Mouse (Mus musculus): ENCODE results near the gene Spatc1l.

The Spatc1l gene

DNA sequence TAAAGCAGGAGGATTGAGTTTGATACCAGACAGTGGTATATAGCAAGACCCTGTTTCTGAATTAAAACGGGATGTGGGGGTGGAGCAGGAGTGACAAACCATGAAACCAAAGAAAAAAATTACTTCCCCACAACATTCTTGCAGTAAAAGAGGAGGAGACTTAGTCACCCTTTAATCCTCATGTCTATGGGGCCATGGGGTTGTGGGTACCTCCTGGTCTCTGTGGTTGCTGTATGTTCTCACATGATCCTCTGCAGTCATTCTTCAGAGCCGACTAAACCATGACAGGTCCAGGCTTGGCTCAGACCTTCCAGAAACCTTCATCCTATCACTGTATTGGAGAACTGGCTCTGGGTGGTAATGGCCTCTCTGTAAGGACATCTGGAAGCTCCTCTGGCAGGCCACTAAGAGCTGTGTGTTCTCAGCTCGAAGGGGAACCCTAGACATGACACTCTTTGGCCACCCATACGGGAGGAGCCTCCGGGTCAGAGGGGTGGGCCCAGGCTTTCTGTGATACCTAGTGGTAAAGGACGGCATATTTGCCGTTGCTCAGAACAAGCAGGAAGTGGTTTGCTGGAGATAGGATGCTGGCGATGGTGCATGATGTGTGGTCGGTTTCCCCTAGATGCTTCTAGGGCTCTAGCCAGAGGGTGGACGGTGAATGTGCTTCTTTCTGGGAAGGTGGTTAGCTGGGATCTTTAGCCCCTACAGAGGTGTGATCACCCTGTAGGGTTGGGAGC is 19.3 kb upstream of the Spatc1l start:
- Histone ChIP-seq H3K9me3 (ENCODE audit: low read length) (no peaks in the 10 kb centered on the region), H3K27me3 (ENCODE audit: insufficient read depth, low read length) (no peaks in the 10 kb centered on the region), H3K36me3 (ENCODE audit: insufficient read depth, low read length) (peaks cover 100% of the 10 kb centered on the region), H3K4me3 (replicated peaks; ENCODE audit: low read length) (no peak overlapping the region), H3K4me1 (replicated peaks; ENCODE audit: low read depth, low read length) (no peaks in the 10 kb centered on the region; the same call in 1 of the 2 replicates)
- TF ChIP-seq NANOG (IDR thresholded peaks at IDR 0.05; ENCODE audit: borderline replicate concordance, low read length): no peak
- TF ChIP-seq CTCF (conservative IDR thresholded peaks at IDR 0.05; ENCODE audit: low read length): no peak
- no peak for TF ChIP-seq POU5F1 (IDR thresholded peaks at IDR 0.05; ENCODE audit: borderline replicate concordance, low read length)

DNA sequence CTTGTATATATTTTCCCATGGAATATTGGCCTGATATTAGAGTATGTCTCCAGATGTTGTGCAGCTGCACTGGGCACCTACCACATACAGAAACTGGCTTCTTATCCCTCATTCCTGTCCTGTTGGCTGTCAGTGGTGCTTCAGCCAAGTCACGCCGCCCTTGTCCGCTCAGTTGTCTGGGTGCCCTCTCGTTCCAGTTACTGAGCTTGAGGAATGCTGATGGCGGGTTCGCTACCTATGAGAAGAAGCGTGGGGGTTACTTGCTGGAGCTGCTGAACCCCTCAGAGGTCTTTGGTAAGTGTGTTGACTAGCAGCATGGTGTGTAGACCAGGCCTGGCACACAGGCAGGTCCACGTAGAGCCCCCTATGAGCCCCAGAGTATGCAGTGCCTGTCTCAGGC is 15.5 kb upstream of the Spatc1l start:
- no peaks in the 10 kb centered on the region for H3K27me3 ChIP-seq (ENCODE audit: insufficient read depth, low read length)
- H3K4me1 ChIP-seq (replicated peaks; ENCODE audit: low read depth, low read length): peaks cover 23% of the 10 kb centered on the region
- H3K9me3 ChIP-seq (ENCODE audit: low read length): no peaks in the 10 kb centered on the region
- H3K36me3 ChIP-seq (ENCODE audit: insufficient read depth, low read length): peaks cover 100% of the 10 kb centered on the region
- no peak overlapping the region for H3K4me3 ChIP-seq (replicated peaks; ENCODE audit: low read length)
- TF ChIP-seq POU5F1 (IDR thresholded peaks at IDR 0.05; ENCODE audit: borderline replicate concordance, low read length) (no peak), NANOG (IDR thresholded peaks at IDR 0.05; ENCODE audit: borderline replicate concordance, low read length) (no peak), CTCF (conservative IDR thresholded peaks at IDR 0.05; ENCODE audit: low read length) (no peak)

- H3K4me1 ChIP-seq (replicated peaks; ENCODE audit: low read depth, low read length): peaks cover 29% of the 10 kb centered on the region
- H3K4me3 ChIP-seq (replicated peaks; ENCODE audit: low read length): no peak overlapping the region
- H3K36me3 ChIP-seq (ENCODE audit: insufficient read depth, low read length): peaks cover 100% of the 10 kb centered on the region
- no peaks in the 10 kb centered on the region for H3K27me3 ChIP-seq (ENCODE audit: insufficient read depth, low read length)
- no peak for TF ChIP-seq CTCF (conservative IDR thresholded peaks at IDR 0.05; ENCODE audit: low read length)
- TF ChIP-seq POU5F1 (IDR thresholded peaks at IDR 0.05; ENCODE audit: borderline replicate concordance, low read length): no peak
- TF ChIP-seq NANOG (IDR thresholded peaks at IDR 0.05; ENCODE audit: borderline replicate concordance, low read length): no peak
- no peaks in the 10 kb centered on the region for H3K9me3 ChIP-seq (ENCODE audit: low read length)
Observed at GRCm38 (mm10) chr10:76548218-76548617, 13.9 kb upstream of the Spatc1l start.

GRCm38 (mm10) chr10:76550458-76550857 is 11.6 kb upstream of the Spatc1l start:
- Histone ChIP-seq H3K9me3 (ENCODE audit: low read length) (no peaks in the 10 kb centered on the region), H3K4me1 (replicated peaks; ENCODE audit: low read depth, low read length) (peaks cover 29% of the 10 kb centered on the region), H3K36me3 (ENCODE audit: insufficient read depth, low read length) (peaks cover 100% of the 10 kb centered on the region), H3K27me3 (ENCODE audit: insufficient read depth, low read length) (no peaks in the 10 kb centered on the region), H3K4me3 (replicated peaks; ENCODE audit: low read length) (no peak overlapping the region)
- TF ChIP-seq POU5F1 (IDR thresholded peaks at IDR 0.05; ENCODE audit: borderline replicate concordance, low read length) (no peak), NANOG (IDR thresholded peaks at IDR 0.05; ENCODE audit: borderline replicate concordance, low read length) (no peak), CTCF (conservative IDR thresholded peaks at IDR 0.05; ENCODE audit: low read length) (peak; percentile 21)

GRCm38 (mm10) chr10:76551556-76551955 is 10.5 kb upstream of the Spatc1l start:
- Histone ChIP-seq H3K27me3 (ENCODE audit: insufficient read depth, low read length) (no peaks in the 10 kb centered on the region), H3K9me3 (ENCODE audit: low read length) (no peaks in the 10 kb centered on the region), H3K4me1 (replicated peaks; ENCODE audit: low read depth, low read length) (peaks cover 29% of the 10 kb centered on the region), H3K36me3 (ENCODE audit: insufficient read depth, low read length) (peaks cover 99% of the 10 kb centered on the region), H3K4me3 (replicated peaks; ENCODE audit: low read length) (no peak overlapping the region)
- TF ChIP-seq POU5F1 (IDR thresholded peaks at IDR 0.05; ENCODE audit: borderline replicate concordance, low read length): no peak
- TF ChIP-seq CTCF (conservative IDR thresholded peaks at IDR 0.05; ENCODE audit: low read length): no peak
- no peak for TF ChIP-seq NANOG (IDR thresholded peaks at IDR 0.05; ENCODE audit: borderline replicate concordance, low read length)

DNA sequence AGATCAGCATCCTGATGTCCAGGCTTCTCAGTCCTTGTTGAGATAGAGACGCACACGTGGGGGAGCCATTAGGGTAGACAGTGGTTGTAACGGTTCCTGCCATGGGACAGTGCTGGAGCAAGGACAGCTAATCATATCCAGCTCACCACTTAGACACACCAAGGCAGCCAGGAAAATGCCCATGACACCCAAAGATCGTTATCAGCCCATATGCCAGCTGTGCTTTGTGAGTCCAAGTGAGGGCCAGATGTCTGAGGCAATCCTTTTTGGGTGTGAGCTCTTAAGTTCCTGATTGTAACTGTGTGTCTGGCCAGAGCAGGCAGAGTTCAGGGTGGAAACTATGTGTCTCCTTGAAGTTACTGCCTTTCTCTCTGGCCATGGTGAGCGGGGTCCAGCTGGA is 8.0 kb upstream of the Spatc1l start:
- H3K4me1 ChIP-seq (replicated peaks; ENCODE audit: low read depth, low read length): peaks cover 25% of the 10 kb centered on the region
- no peak overlapping the region for H3K4me3 ChIP-seq (replicated peaks; ENCODE audit: low read length)
- no peaks in the 10 kb centered on the region for H3K27me3 ChIP-seq (ENCODE audit: insufficient read depth, low read length)
- TF ChIP-seq NANOG (IDR thresholded peaks at IDR 0.05; ENCODE audit: borderline replicate concordance, low read length) (no peak), POU5F1 (IDR thresholded peaks at IDR 0.05; ENCODE audit: borderline replicate concordance, low read length) (no peak), CTCF (conservative IDR thresholded peaks at IDR 0.05; ENCODE audit: low read length) (no peak)
- no peaks in the 10 kb centered on the region for H3K9me3 ChIP-seq (ENCODE audit: low read length)
- H3K36me3 ChIP-seq (ENCODE audit: insufficient read depth, low read length): peaks cover 76% of the 10 kb centered on the region

DNA sequence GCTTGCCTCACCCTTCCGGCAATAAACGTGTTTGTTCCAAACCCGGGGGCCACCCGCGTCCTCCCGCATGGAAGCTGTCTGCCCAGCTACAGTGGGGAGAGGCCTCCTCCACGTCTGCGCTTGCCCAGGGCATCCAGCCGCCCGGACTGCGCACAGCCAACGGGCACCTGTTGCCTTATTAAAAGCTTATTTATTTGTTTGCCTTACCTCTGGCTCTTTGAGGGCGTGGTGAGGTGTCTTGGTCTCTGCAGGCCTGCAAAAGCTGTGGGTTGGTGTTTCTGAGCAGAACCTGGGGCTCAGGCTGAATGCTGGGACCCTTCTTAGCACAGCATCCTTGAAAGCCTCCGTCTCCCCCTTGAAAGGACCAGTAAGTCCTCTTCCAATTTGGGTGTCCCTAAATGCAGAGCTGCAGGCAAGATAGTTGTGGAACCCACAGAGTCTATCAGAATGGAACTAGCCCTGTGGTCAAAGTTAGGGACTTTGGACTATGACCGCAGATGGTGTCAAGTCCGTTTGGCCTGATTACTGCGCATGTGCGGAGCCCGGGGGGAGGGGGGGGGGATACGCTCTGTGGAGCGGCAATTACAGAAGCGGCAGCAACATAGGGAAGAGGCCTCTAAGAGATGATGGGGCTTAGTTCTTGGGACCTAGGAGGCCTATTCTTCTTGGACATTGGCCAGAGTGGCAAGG is 8.1 kb downstream of the Spatc1l start:
- Histone ChIP-seq H3K36me3 (ENCODE audit: insufficient read depth, low read length) (no peaks in the 10 kb centered on the region), H3K9me3 (ENCODE audit: low read length) (no peaks in the 10 kb centered on the region), H3K27me3 (ENCODE audit: insufficient read depth, low read length) (peaks cover 39% of the 10 kb centered on the region), H3K4me3 (replicated peaks; ENCODE audit: low read length) (peak overlapping the region; percentile 63), H3K4me1 (replicated peaks; ENCODE audit: low read depth, low read length) (peaks cover 23% of the 10 kb centered on the region)
- TF ChIP-seq POU5F1 (IDR thresholded peaks at IDR 0.05; ENCODE audit: borderline replicate concordance, low read length) (no peak), CTCF (conservative IDR thresholded peaks at IDR 0.05; ENCODE audit: low read length) (no peak), NANOG (IDR thresholded peaks at IDR 0.05; ENCODE audit: borderline replicate concordance, low read length) (no peak)

GRCm38 (mm10) chr10:76571070-76571469 is 9.0 kb downstream of the Spatc1l start:
- peaks cover 39% of the 10 kb centered on the region for H3K27me3 ChIP-seq (ENCODE audit: insufficient read depth, low read length)
- peaks cover 23% of the 10 kb centered on the region for H3K4me1 ChIP-seq (replicated peaks; ENCODE audit: low read depth, low read length)
- no peaks in the 10 kb centered on the region for H3K9me3 ChIP-seq (ENCODE audit: low read length)
- H3K36me3 ChIP-seq (ENCODE audit: insufficient read depth, low read length): no peaks in the 10 kb centered on the region
- no peak for TF ChIP-seq NANOG (IDR thresholded peaks at IDR 0.05; ENCODE audit: borderline replicate concordance, low read length)
- TF ChIP-seq CTCF (conservative IDR thresholded peaks at IDR 0.05; ENCODE audit: low read length): no peak
- TF ChIP-seq POU5F1 (IDR thresholded peaks at IDR 0.05; ENCODE audit: borderline replicate concordance, low read length): no peak
- peak overlapping the region; percentile 63; the same call in 1 of the 2 replicates for H3K4me3 ChIP-seq (replicated peaks; ENCODE audit: low read length)

Measured in E14TG2a.4 (cell line).